Mouse (Mus musculus) ovary, adult 2 months (tissue): ENCODE measurements around the gene Lif. TPM values are rescaled to one million over a fixed set of nuclear protein-coding genes. Genes with fewer than 3 reads are reported as not detected.

ENCODE experiments used
- polyA plus RNA-seq: library from polyadenylated mRNA; depleted of rRNA; stranded (reverse); fragments of >200 nt; gene quantifications from 2 replicates; pipeline ENCODE4 v1.2.3, GENCODE M21; 2012; rRNA removed

The Lif gene
- polyA plus RNA-seq: 2.5 and 5.4 TPM in 2 replicates

GRCm38 (mm10) chr11:4256846-4257607 is at the start of gene Lif:
Lif (plus strand) TSS chr11:4257557.

GRCm38 (mm10) chr11:4217914-4218629 is 39.3 kb upstream of the Lif start, which contains the start of gene Castor1:
Castor1 (plus strand) TSS chr11:4218225.

GRCm38 (mm10) chr11:4235665-4236545 is 21.5 kb upstream of the Lif start, which contains the start of gene Osm:
Osm (plus strand) TSS chr11:4236420.

Other genes starting within 250 kb of the Lif start
- 0.78 and 1.3 TPM in 2 replicates for gene Sec14l4, start 226.1 kb upstream of the Lif start, polyA plus RNA-seq
- 17.7 and 26.0 TPM in 2 replicates for gene Sec14l3, start 192.7 kb upstream of the Lif start, polyA plus RNA-seq
- 15.7 and 20.6 TPM in 2 replicates for gene Mtfp1, start 162.1 kb upstream of the Lif start, polyA plus RNA-seq
- gene Sec14l2, start 134.1 kb upstream of the Lif start, polyA plus RNA-seq: 0.92 and 0.96 TPM in 2 replicates
- 46.5 and 46.6 TPM in 2 replicates for gene Rnf215, start 122.4 kb upstream of the Lif start, polyA plus RNA-seq
- 23.9 and 26.0 TPM in 2 replicates for gene Ccdc157, start 97.3 kb upstream of the Lif start, polyA plus RNA-seq
- 36.9 and 56.4 TPM in 2 replicates for gene Sf3a1, start 97.2 kb upstream of the Lif start, polyA plus RNA-seq
- 115 and 122 TPM in 2 replicates for gene Tbc1d10a, start 70.8 kb upstream of the Lif start, polyA plus RNA-seq
- gene Castor1, start 39.3 kb upstream of the Lif start, polyA plus RNA-seq: 14.6 and 20.1 TPM in 2 replicates
- 0.32 and 0.43 TPM in 2 replicates for gene Osm, start 21.1 kb upstream of the Lif start, polyA plus RNA-seq
- gene Hormad2, start 183.5 kb downstream of the Lif start, polyA plus RNA-seq: not detected in 2 replicates